Mouse (Mus musculus) testis, adult 2 months (tissue): ENCODE measurements around the gene Pcif1. TPM values are rescaled to one million over a fixed set of nuclear protein-coding genes. Genes with fewer than 3 reads are reported as not detected.
A peak's percentile ranks its signal among the peaks of the same experiment; 100 is the strongest.

ENCODE experiments used
- H3K27ac ChIP-seq: fragments of 200-500 bp; 2 replicates; pipeline ENCODE4 v1.5.1; 2012; ENCODE audit warnings: low read depth, low read length; ENCODE audit not compliant: control insufficient read depth, insufficient read depth
- H3K27me3 ChIP-seq: fragments of 200-500 bp; 2 replicates; pipeline ENCODE4 v1.6.1; 2012; ENCODE audit warnings: mild to moderate bottlenecking, low read length, moderate library complexity; ENCODE audit not compliant: control insufficient read depth, insufficient read depth
- H3K36me3 ChIP-seq: fragments of 200-500 bp; 2 replicates; pipeline ENCODE4 v1.6.1; 2012; ENCODE audit warnings: mild to moderate bottlenecking, low read length; ENCODE audit not compliant: control insufficient read depth, insufficient read depth
- H3K4me1 ChIP-seq: fragments of 200-500 bp; 2 replicates; pipeline ENCODE4 v1.6.1; 2012; ENCODE audit warnings: low read length; ENCODE audit not compliant: control insufficient read depth, insufficient read depth
- H3K4me3 ChIP-seq: fragments of 200-500 bp; 2 replicates; pipeline ENCODE4 v1.5.1; 2012; ENCODE audit warnings: low read depth, mild to moderate bottlenecking, low read length, moderate library complexity, mixed read lengths; ENCODE audit not compliant: control insufficient read depth
- CTCF ChIP-seq: fragments of 200-500 bp; IDR thresholded peaks from 2 replicates; pipeline ENCODE4 v1.5.1; 2012; ENCODE audit warnings: low read depth, mild to moderate bottlenecking, inconsistent platforms, low read length, moderate library complexity; ENCODE audit not compliant: control insufficient read depth, insufficient read depth, insufficient replicate concordance
- POLR2A ChIP-seq: fragments of 200-500 bp; IDR thresholded peaks from 2 replicates; pipeline ENCODE4 v1.6.1; 2012; ENCODE audit warnings: low read depth, mild to moderate bottlenecking, inconsistent platforms, low read length, moderate library complexity; ENCODE audit not compliant: control insufficient read depth
- polyA plus RNA-seq: library from polyadenylated mRNA; depleted of rRNA; stranded (reverse); fragments of >200 nt; gene quantifications from 2 replicates; pipeline ENCODE4 v1.2.3, GENCODE M21; 2012

Gene Pcif1
- polyA plus RNA-seq, 1 experiment: 17.0 TPM

DNA sequence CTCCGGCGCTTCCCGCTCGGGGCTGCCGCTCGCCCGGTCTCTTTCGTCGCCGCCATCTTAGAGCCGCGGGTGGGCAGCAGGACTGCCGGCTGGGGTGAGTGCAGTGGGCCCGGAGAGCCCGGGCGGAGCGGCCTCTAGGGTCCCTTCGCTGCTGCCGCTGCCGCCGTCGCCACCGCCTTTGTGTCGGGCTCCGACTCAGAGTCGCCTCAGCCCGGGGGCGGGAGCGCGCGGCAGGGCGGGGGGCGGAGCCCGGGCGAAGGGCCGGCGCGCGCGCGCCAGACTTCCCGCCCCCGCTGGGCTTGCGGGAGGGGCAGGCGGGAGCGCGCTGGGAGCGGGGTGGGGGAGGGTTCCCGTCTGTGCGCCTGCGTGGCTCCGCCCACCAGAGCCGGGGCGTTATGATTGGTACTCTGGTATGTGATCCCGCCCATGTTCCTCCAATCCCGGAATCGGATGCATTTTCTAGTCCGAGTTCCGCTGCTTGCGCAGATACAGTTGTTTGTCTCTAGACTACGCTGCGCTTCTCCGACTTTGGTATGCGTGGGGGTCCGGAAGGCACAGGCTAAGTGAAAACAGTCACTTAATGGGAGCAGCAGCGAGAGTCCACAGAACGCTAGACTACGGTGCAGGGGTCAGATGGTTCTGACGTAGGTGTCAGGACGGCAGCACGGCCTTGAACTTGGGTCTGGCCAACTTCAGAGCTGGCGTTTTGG is 619 bp downstream of the Pcif1 start:
- TF ChIP-seq POLR2A (peak; percentile 87), CTCF (no peak; the same call in 1 of the 2 replicates)
- Histone ChIP-seq H3K27ac (peak overlapping the region; percentile 100), H3K36me3 (peaks cover 2% of the 10 kb centered on the region; the same call in 1 of the 2 replicates), H3K4me1 (peaks cover 14% of the 10 kb centered on the region), H3K4me3 (peak overlapping the region; percentile 97), H3K27me3 (no peaks in the 10 kb centered on the region)

DNA sequence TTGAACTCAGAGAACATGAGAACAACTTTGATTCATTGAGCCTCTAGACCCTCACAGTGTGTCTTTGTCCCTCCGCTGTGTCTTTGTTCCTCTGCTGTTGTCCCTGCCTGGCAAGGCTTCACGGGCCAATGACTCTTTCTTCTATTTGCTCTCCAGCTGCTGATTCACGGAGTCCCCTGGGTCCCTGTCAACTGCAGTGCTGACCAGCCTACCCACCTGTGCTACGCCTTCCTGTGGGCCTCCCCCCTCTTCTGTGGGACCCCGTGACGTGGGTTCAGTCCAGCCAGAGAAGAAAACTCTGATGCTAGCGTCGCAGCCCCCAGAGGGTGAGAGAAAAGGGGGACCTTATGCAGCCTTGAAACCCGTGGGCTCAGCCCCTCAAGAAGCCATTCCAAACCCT is 3.5 kb downstream of the Pcif1 start:
- peaks cover 14% of the 10 kb centered on the region for H3K4me1 ChIP-seq
- H3K27ac ChIP-seq: no peak overlapping the region
- H3K36me3 ChIP-seq: peaks cover 4% of the 10 kb centered on the region
- TF ChIP-seq POLR2A: no peak
- no peak for TF ChIP-seq CTCF
- no peak overlapping the region for H3K4me3 ChIP-seq
- no peaks in the 10 kb centered on the region for H3K27me3 ChIP-seq

DNA sequence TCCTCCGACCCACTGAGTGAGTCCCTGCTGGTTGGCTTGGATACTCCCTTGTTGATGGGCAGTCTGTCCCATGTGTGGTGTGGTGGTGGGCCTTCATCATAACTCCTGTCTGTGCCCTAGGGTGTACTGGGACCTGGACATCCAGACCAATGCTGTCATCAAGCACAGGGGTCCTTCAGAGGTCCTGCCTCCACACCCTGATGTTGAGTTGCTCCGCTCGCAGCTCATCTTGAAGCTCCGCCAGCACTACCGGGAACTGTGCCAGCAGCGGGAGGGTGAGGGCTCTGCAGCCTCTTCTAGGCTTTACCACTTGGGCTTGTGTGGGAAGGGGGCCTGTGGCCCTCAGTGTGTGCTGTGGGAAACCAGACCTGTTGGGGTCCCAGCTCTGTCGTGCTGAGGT is 6.7 kb downstream of the Pcif1 start:
- peaks cover under 1% of the 10 kb centered on the region; the same call in 1 of the 2 replicates for H3K4me1 ChIP-seq
- no peak overlapping the region for H3K4me3 ChIP-seq
- H3K27me3 ChIP-seq: no peaks in the 10 kb centered on the region
- no peak overlapping the region for H3K27ac ChIP-seq
- peaks cover 4% of the 10 kb centered on the region for H3K36me3 ChIP-seq
- TF ChIP-seq CTCF (no peak), POLR2A (no peak)

DNA sequence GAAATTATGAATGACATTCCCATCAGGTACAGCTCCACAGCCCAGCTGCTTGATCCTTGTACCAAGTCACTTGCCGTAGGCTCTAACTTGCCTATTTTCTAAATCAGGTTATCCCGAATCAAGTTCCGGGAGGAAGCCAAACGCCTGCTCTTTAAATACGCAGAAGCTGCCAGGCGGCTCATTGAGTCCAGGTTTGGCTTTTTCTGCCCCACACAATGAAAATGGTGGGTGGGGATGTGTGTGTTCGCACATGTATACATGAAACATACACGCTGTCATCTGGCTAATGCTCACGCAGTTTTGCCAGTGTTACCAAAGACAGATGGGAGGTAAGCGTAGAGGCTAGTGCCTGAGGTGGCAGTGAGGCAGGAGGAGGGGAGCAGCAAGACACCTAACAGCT is 7.5 kb downstream of the Pcif1 start:
- TF ChIP-seq CTCF: no peak
- no peak for TF ChIP-seq POLR2A
- Histone ChIP-seq H3K27me3 (no peaks in the 10 kb centered on the region), H3K4me3 (no peak overlapping the region), H3K27ac (no peak overlapping the region), H3K36me3 (peaks cover 4% of the 10 kb centered on the region), H3K4me1 (no peaks in the 10 kb centered on the region)

DNA sequence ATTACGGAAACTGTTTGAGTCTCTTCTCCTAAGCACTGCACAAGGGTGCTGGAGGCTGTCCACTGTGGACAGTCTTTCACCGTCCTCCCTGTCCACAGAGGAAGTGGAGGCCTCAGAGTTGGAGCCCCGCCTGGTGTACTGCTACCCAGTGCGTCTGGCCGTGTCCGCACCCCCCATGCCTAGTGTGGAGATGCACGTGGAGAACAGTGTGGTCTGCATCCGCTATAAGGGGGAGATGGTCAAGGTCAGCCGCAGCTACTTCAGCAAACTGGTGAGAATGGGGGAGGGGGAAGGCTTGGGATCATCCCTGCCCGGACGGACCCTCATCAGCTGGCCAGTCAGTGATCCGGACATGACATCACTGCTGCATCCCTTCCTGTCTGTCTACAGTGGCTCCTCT is 9.9 kb downstream of the Pcif1 start:
- Histone ChIP-seq H3K27me3 (no peaks in the 10 kb centered on the region), H3K4me1 (no peaks in the 10 kb centered on the region), H3K27ac (no peak overlapping the region), H3K4me3 (no peak overlapping the region), H3K36me3 (peaks cover 4% of the 10 kb centered on the region)
- TF ChIP-seq CTCF (no peak), POLR2A (no peak)

DNA sequence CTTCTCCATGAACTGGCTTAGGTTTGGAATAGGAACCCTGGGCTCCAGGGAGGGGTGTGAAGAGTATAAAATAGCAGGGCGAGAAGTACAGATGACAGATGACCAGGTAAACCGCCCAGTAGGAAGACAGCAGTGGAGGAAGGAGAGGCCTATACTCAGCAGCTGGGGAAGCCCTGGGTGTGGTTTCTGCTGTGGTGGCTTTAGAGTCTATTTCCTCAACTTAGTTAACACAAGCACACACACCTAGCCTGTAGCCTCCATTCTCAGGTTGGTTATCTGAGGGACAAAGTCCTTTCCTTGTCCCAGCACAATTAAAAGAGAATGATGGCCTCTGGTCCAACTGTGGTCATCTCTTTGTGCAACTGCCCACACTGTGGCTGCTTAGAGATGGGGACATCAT is 10.9 kb downstream of the Pcif1 start:
- Histone ChIP-seq H3K36me3 (peaks cover 2% of the 10 kb centered on the region), H3K27ac (no peak overlapping the region), H3K4me3 (no peak overlapping the region), H3K27me3 (no peaks in the 10 kb centered on the region), H3K4me1 (no peaks in the 10 kb centered on the region)
- TF ChIP-seq CTCF (no peak), POLR2A (no peak)

DNA sequence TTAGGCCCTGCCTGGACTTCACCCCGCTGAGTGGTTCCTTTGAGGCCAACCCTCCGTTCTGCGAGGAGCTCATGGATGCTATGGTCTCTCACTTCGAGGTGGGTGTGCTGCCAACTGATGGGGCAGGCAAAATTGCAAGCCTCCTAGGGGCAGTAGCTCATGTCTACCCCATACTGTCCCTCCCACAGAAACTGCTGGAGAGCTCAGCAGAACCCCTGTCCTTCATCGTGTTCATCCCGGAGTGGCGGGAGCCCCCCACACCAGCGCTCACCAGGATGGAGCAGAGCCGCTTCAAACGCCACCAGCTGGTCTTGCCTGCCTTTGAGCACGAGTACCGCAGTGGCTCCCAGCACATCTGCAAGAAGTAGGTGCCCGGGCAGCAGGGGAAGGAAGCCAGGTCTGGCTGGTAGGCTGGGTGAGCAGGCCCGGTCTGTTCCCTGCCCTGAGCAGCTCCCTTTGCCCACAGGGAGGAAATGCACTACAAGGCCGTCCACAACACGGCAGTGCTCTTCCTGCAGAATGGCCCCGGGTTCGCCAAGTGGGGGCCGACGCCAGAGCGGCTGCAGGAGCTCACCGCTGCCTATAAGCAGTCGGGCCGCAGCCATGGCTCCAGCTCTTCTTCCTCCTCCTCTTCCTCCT is 11.4 kb downstream of the Pcif1 start:
- H3K27ac ChIP-seq: no peak overlapping the region
- H3K4me3 ChIP-seq: no peak overlapping the region
- peaks cover 2% of the 10 kb centered on the region for H3K36me3 ChIP-seq
- H3K27me3 ChIP-seq: no peaks in the 10 kb centered on the region
- H3K4me1 ChIP-seq: no peaks in the 10 kb centered on the region
- TF ChIP-seq CTCF (no peak), POLR2A (no peak)
